Mouse (Mus musculus): Measurements from ENCODE around the gene Tbc1d10a.
"Not testable (repeated sequence)": the region's sequence is repeated elsewhere in the genome, so short reads cannot be mapped to it uniquely, and the experiment has no call there.

Gene Tbc1d10a

DNA sequence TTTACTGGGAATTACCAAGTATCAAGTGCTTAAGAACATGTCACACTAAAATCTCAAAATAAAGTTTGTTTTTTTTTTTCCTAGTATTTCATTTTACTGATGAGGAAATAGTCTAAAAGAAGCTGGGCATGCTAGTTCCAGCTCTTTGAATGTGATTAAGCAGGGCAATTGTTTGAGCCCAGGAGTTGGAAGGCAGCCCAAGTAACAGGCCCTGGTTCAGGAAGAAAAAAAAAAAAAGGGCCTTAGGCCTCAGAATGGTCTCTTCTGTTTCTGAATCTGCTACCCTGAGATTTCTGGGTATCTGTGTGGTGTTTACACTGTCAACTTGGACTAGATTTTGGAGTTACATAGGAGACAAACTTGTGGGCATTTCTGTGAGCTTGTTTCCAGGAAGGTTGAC is 3.1 kb upstream of the Tbc1d10a start:
- no peak for DNase-seq (ENCODE audit: low read depth, low spot score)

DNA sequence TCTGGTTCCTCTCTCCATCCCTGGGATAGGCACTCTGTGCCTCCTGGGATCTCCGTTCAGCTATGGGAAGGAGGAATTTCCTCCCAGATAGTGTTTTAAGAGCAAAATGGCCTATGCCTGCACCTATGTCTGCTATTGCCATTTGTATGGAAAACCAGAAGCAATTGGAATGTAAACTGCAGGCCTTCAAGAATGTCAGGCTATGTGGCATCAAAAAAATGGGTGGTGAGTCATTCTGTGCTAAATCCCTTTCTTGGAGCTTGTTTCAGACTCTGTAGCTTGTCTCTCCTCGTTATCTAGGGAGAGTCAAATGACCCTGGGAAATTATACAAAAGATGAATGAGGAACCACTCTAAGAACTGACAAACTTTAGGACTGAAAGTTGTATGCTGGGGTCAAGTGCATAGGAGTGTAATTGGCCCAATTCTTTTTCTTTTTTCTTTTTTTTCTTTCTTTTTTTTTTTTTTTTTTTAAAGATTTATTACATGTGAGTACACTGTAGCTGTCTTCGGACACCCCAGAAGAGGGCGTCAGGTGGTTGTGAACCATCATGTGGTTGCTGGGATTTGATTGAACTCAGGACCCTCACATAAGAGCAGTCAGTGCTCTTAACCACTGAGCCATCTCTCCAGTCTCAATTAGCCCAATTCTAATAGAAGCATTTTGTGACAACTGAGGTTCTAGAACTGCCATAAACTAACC is 2.2 kb upstream of the Tbc1d10a start:
- DNase-seq (ENCODE audit: low read depth, low spot score): no peak

GRCm38 (mm10) chr11:4185480-4185879 is 1.1 kb upstream of the Tbc1d10a start:
- DNase-seq (ENCODE audit: low read depth, low spot score): not testable (repeated sequence)

DNA sequence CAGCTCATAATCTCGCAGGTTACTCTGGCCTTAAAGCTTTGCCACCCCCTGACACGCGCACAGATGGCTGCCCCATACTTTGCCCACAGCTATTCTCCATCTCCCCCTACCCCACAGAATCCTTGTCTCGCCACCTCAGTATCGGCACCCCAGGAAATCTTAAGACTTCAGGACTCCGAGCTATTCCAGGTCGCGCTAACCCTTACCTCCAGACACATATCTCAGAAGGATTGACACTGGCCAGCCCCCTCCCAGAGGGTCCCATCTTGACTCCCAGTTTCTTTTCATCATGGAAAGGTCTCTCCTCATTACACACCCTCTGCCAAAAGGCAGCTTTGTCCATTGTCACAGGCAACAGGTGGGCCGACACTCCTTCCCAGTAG is 720 bp downstream of the Tbc1d10a start:
- no peak for DNase-seq (ENCODE audit: low read depth, low spot score)

- DNase-seq (ENCODE audit: low read depth, low spot score): no peak
Observed at GRCm38 (mm10) chr11:4189182-4189581, 2.6 kb downstream of the Tbc1d10a start.

DNA sequence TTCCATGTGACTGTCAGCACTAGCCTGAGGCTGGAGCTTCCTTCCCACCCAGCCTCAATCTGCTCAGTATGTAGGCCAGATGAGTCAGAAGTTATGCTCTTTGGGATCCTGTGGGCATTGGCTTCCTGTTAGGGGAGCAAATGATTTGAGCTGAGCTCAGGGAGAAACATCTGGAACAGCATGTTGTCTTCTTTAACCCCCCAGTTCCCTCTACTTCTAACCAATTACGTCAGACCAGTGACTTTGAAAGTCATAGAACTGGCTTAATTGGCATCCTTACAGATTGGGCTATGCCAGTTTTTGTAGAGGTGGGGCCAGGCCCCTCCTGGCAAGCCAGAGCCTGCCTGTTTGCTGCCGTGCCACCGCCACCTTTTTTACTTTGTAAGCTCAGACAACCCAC is 4.1 kb downstream of the Tbc1d10a start:
- DNase-seq (ENCODE audit: low read depth, low spot score): no peak

- DNase-seq (ENCODE audit: low read depth, low spot score): no peak
Observed at GRCm38 (mm10) chr11:4192757-4193156, 6.2 kb downstream of the Tbc1d10a start.

- no peak for DNase-seq (ENCODE audit: low read depth, low spot score)
Observed at GRCm38 (mm10) chr11:4193420-4193819, 6.8 kb downstream of the Tbc1d10a start.

DNA sequence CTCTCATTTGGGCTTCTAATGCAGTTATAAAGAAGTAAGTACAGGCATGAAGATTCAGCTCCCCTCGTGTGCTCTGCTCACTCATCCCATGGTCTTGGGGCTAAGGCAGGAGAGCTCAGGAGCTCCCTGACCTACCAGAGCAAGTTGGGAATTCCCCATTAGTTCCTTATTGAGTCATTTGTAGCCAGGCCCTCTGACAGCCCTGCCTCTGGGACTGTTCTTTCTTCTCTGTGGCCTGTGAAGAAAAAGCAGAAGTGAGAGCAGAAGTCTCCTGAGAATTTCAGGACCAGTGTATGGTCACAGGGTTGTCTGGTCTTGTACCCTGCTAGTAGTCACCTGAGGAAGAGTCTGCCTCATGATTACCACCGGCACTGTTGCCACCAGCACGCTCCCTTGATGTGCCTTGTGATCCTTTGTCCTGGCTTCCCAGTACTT is 9.0 kb downstream of the Tbc1d10a start:
- DNase-seq (ENCODE audit: low read depth, low spot score): no peak

- no peak for DNase-seq (ENCODE audit: low read depth, low spot score)
Observed at GRCm38 (mm10) chr11:4196636-4197035, 10.0 kb downstream of the Tbc1d10a start.

- DNase-seq (ENCODE audit: low read depth, low spot score): no peak
Observed at GRCm38 (mm10) chr11:4197691-4198090, 11.1 kb downstream of the Tbc1d10a start.

GRCm38 (mm10) chr11:4201981-4202700 is 15.6 kb downstream of the Tbc1d10a start:
- no peak for DNase-seq (ENCODE audit: low read depth, low spot score)

DNA sequence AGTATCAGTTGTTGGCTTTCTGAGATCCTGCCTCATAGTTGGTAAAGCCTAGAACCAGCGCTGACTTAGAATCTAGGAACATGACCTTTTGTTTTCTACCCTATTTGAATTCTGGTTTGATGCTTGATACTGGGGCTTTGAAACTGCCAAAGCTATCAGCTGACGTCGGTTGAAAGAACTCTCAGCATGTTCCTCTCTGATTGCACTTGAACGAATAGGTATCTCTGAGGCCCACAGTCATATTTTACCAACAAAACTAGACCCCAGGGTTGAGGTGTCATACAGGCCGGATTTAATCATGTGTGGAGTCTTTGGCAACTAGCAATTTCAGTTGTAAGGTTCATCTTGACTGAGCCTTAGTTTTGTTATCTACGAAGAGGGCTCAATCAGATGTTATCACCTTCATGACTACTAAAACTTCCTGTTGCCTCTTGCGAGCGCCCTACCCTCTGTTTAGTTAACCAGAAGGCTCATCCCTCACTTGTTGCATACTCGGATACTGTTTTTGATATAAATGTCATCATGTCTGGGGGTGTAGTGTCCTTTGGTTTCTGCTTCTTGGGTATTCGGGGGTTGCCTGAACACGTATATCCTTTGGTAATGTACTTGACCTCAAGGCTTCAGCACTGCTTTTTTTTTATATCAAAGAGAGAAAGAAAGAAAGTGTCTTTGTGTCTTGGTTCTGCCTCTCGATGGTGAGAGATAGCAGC is 16.6 kb downstream of the Tbc1d10a start:
- DNase-seq (ENCODE audit: low read depth, low spot score): no peak

GRCm38 (mm10) chr11:4203705-4204074 is 17.1 kb downstream of the Tbc1d10a start:
- no peak for DNase-seq (ENCODE audit: low read depth, low spot score)

DNA sequence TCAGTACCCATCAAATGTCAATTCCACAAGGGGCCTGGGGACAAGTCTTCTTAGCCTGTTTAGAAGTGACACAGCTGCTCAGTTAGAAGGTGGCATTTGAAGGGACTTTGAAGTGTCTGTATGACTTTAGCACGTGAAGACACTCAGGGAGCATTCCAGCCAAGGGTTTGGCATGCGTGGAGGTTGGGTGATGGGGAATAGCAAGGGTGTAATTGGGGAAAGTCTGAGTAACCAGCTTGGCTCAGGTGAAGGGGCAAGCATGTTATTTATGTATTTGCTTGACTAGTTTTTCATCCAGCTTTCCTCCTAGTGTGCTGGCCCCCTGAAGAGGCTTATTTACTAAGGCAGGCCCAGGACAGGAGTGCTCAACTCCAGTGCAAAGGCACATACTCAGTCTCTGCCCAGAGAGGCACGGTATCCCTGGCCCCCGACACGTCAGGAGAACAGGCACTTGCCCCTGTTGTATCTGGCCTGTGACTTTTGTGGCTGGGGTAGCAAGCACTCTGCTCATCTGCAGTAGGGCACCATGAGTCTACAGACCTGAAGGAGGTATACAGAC is 18.6 kb downstream of the Tbc1d10a start:
- DNase-seq (ENCODE audit: low read depth, low spot score): no peak

- no peak for DNase-seq (ENCODE audit: low read depth, low spot score)
Observed at GRCm38 (mm10) chr11:4205951-4206350, 19.4 kb downstream of the Tbc1d10a start.

DNA sequence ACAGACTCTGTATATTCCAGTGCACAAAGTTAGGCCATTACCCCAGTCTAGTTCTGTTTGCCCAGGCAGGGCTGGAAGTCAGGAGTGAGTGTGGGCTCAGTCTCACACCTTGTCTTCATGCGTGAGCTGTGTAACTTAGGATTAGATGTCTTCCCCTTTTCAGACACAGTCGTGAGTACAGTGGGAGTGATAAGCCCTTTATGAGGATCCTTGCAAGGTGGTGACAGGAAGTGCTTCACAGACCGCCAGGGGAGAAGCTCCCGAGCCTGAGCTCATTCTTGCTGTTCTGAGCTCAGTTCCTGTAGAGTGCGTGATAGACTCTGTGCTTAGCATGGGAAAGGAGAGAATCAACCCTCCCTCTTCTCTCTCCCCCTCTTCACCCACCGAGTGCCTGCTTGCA is 20.0 kb downstream of the Tbc1d10a start:
- no peak for DNase-seq (ENCODE audit: low read depth, low spot score)

DNA sequence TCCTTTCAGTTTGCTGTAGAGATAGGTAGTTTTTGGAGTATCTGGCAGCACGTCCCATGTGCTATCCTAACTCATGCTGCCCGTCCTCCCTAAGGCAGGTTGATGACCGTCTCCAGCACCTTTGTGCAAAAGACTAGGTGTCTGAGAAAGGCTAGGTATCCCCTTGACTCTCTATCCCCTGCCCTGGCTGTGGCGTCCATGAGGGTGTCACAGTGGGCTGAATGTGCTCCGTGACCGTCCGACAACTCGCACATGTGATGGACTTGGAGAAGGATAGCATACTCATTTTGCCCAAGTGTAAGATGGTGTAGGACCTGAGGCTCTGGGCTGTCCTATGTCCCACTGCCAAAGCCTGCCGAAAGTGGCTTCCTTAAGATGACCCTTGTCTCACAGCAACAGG is 21.1 kb downstream of the Tbc1d10a start:
- no peak for DNase-seq (ENCODE audit: low read depth, low spot score)

- no peak for DNase-seq (ENCODE audit: low read depth, low spot score)
Observed at GRCm38 (mm10) chr11:4209556-4209955, 23.0 kb downstream of the Tbc1d10a start.

GRCm38 (mm10) chr11:4210786-4211185 is 24.2 kb downstream of the Tbc1d10a start:
- DNase-seq (ENCODE audit: low read depth, low spot score): no peak

DNA sequence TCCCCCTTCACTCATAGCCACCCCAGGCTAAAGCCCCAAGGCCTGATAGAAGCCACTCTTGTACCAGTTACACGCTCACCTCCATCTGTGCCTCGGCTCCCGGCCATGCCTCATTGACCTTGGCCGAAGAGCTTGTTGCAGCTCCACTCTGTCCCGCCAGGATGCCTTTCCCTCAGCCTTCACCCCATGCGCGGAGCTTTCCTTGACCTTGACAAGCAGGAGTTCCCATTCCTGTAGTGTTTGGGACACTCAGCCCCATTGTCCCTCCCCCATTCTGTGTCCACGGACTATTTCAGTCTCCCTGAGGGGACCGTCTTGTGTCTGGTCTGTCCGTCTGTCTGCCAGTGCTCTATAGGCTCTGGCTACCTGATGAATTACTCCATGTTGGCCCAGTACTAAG is 26.5 kb downstream of the Tbc1d10a start:
- no peak for DNase-seq (ENCODE audit: low read depth, low spot score)

DNA sequence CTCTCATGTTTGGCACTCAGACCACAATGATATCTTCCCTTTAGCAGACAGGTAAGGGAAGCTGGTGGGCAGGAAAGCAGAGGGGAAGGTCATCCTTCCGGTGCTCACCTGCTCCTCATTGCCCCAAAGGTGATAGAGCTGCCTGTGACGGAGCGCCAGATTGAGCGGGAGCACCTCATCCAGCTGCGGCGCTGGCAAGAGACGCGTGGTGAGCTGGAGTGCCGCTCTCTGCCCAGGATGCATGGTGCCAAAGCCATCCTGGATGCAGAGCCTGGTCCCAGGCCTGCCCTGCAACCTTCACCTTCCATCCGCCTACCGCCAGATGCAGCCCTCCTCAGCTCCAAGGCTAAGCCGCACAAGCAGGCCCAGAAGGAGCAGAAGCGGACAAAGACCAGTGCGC is 28.0 kb downstream of the Tbc1d10a start:
- DNase-seq (ENCODE audit: low read depth, low spot score): no peak

Data from telencephalon, adult 2 months (tissue).